Mouse (Mus musculus) embryonic facial prominence, embryonic 12.5 days (tissue): ENCODE measurements around the gene Rrp7a. TPM values are rescaled to one million over a fixed set of nuclear protein-coding genes. Genes with fewer than 3 reads are reported as not detected.

ENCODE experiments used
- ATAC-seq: fragments of 200-750 bp; cut with Nextera tagmentation; 2 replicates; pipeline ENCODE4 v1.8.0; 2017; ENCODE audit not compliant: insufficient number of reproducible peaks, insufficient read depth, low FRiP score, low TSS enrichment
- H3K27ac ChIP-seq: fragments of 300-500 bp; sonication (generic); 2 replicates; pipeline ENCODE4 v1.5.1; 2016; ENCODE audit warnings: mild to moderate bottlenecking
- H3K27me3 ChIP-seq: fragments of 300-500 bp; sonication (generic); 2 replicates; pipeline ENCODE4 v1.6.1; 2016; ENCODE audit warnings: mild to moderate bottlenecking, moderate library complexity
- H3K36me3 ChIP-seq: fragments of 300-500 bp; sonication (generic); 2 replicates; pipeline ENCODE4 v1.6.1; 2016; ENCODE audit warnings: mild to moderate bottlenecking
- H3K4me1 ChIP-seq: fragments of 300-500 bp; sonication (generic); 2 replicates; pipeline ENCODE4 v1.6.1; 2016
- H3K4me2 ChIP-seq: fragments of 300-500 bp; sonication (generic); replicated peaks from 2 replicates; pipeline ENCODE4 v1.6.1; 2016; ENCODE audit warnings: mild to moderate bottlenecking, moderate library complexity
- H3K4me3 ChIP-seq: fragments of 300-500 bp; sonication (generic); 2 replicates; pipeline ENCODE4 v1.5.1; 2016; ENCODE audit warnings: mild to moderate bottlenecking
- H3K9ac ChIP-seq: fragments of 300-500 bp; sonication (generic); 2 replicates; pipeline ENCODE4 v1.6.1; 2016; ENCODE audit warnings: mild to moderate bottlenecking, moderate library complexity
- H3K9me3 ChIP-seq: fragments of 300-500 bp; sonication (generic); 2 replicates; pipeline ENCODE4 v1.6.1; 2016; ENCODE audit warnings: mild to moderate bottlenecking, moderate library complexity
- WGBS: fragments of 180-500 bp; shearing (Covaris S2); methylation state at CpG from one replicate; pipeline ENCODE4 v1.1.7; 2016; 5-methylcytosine and 5-hydroxymethylcytosine counted together
- polyA plus RNA-seq: library from polyadenylated mRNA; unstranded; fragments of >200 nt; fragmentation: Nextera tagmentation; extraction: Ambion mirVana; gene quantifications from 2 replicates; pipeline ENCODE4 v1.2.1, GENCODE M21; 2016

Gene Rrp7a
- polyA plus RNA-seq, 1 experiment from 2014 or later: 59.3 TPM

- H3K9ac ChIP-seq: no peak overlapping the region
- H3K4me2 ChIP-seq: no peak overlapping the region
- H3K4me1 ChIP-seq: peaks cover 22% of the 10 kb centered on the region; the same call in 1 of the 2 replicates
- no peaks in the 10 kb centered on the region for H3K9me3 ChIP-seq
- H3K27me3 ChIP-seq: no peaks in the 10 kb centered on the region
- H3K4me3 ChIP-seq: no peak overlapping the region
- ATAC-seq: no peak
- peaks cover 25% of the 10 kb centered on the region for H3K36me3 ChIP-seq
- 87% methylated on average over 13 of the region's 13 CpGs for WGBS
- H3K27ac ChIP-seq: no peak overlapping the region
Measured at GRCm38 (mm10) chr15:83165526-83166315, 43.1 kb upstream of the Rrp7a start.

- no peak for ATAC-seq
- Histone ChIP-seq H3K27ac (no peak overlapping the region), H3K27me3 (no peaks in the 10 kb centered on the region), H3K4me1 (peaks cover 16% of the 10 kb centered on the region; the same call in 1 of the 2 replicates), H3K9me3 (no peaks in the 10 kb centered on the region), H3K4me3 (no peak overlapping the region), H3K36me3 (peaks cover 32% of the 10 kb centered on the region), H3K9ac (no peak overlapping the region), H3K4me2 (no peak overlapping the region)
- WGBS: 62% methylated on average over 5 of the region's 5 CpGs
Measured at GRCm38 (mm10) chr15:83164971-83165471, 42.4 kb upstream of the Rrp7a start.

GRCm38 (mm10) chr15:83162818-83163485 is 40.4 kb upstream of the Rrp7a start:
- Histone ChIP-seq H3K36me3 (peaks cover 52% of the 10 kb centered on the region), H3K9me3 (no peaks in the 10 kb centered on the region), H3K4me2 (no peak overlapping the region), H3K4me3 (no peak overlapping the region), H3K9ac (no peak overlapping the region), H3K27me3 (no peaks in the 10 kb centered on the region), H3K27ac (no peak overlapping the region), H3K4me1 (peaks cover 11% of the 10 kb centered on the region; the same call in 1 of the 2 replicates)
- ATAC-seq: no peak
- 89% methylated on average over 11 of the region's 11 CpGs for WGBS

- Histone ChIP-seq H3K9me3 (no peaks in the 10 kb centered on the region), H3K27ac (no peak overlapping the region), H3K27me3 (no peaks in the 10 kb centered on the region), H3K9ac (no peak overlapping the region), H3K4me1 (peaks cover 11% of the 10 kb centered on the region; the same call in 1 of the 2 replicates), H3K36me3 (peaks cover 60% of the 10 kb centered on the region), H3K4me3 (no peak overlapping the region), H3K4me2 (no peak overlapping the region)
- no peak for ATAC-seq
- 86% methylated on average over 4 of the region's 4 CpGs for WGBS
Measured at GRCm38 (mm10) chr15:83162001-83162400, 39.4 kb upstream of the Rrp7a start.

DNA sequence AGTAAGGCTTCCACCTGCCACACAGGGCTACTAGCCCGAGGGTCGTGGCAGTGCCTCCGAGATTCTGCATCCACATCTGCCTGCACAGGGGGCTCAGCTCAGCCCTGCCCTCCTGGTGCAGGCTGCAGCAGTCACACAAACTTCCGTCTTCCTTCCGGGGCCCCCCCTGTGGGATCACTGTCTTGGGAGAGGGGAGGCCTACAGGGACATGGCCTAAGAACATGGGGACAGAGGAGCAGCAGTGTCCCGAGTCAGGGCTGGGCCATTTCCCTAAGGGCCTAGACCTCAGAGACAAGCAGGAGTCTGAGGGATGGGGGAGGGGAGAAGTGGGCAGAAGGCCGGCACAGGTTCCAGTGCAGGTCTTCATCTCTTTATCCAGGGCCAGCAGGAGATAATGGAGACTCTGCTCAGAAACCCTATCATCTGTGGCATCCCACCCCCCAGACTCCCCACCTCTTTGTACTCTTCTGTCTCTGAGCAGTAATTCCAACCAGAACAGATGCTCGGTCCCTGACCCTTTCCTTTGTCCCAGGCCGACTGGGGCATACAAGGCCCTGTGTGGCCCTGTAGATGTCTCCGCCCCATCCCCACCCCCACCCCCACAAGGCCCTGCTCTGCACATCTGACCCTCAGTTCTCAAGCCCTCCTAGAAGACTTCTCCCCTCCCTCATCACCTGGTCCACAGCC is 38.6 kb upstream of the Rrp7a start:
- 36% methylated on average over 10 of the region's 10 CpGs for WGBS
- no peak for ATAC-seq
- Histone ChIP-seq H3K27ac (no peak overlapping the region), H3K4me3 (no peak overlapping the region), H3K9me3 (no peaks in the 10 kb centered on the region), H3K4me1 (peaks cover 11% of the 10 kb centered on the region; the same call in 1 of the 2 replicates), H3K4me2 (no peak overlapping the region), H3K36me3 (peaks cover 65% of the 10 kb centered on the region), H3K9ac (0 out of 2 replicates have a peak overlapping the region, but pooled peaks have one; percentile 4), H3K27me3 (no peaks in the 10 kb centered on the region)

GRCm38 (mm10) chr15:83160561-83160960 is 38.0 kb upstream of the Rrp7a start:
- Histone ChIP-seq H3K9ac (no peak overlapping the region), H3K4me2 (no peak overlapping the region), H3K4me1 (peaks cover 11% of the 10 kb centered on the region; the same call in 1 of the 2 replicates), H3K36me3 (peaks cover 65% of the 10 kb centered on the region), H3K27ac (no peak overlapping the region), H3K4me3 (no peak overlapping the region), H3K9me3 (no peaks in the 10 kb centered on the region), H3K27me3 (no peaks in the 10 kb centered on the region)
- no peak for ATAC-seq
- 89% methylated on average over 4 of the region's 4 CpGs for WGBS

DNA sequence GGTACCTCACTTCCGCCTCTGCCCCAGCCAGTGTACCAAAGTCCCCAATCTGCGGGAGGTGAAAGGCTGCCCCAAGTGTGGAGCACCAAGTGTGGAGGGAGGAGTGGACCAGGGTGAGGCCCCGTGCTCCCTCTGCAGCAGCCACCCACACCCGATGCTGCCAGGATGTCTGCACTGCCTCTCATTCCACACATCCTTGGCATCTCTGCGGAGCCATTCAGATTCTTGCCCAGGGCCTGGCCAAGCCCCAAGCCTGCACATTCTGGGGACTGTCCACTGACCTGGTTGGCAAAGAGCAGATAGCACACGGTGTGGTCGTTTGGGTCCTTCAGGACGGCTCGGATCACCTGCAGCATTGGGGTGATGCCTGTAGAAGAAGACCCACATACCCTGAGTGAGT is 37.2 kb upstream of the Rrp7a start:
- Histone ChIP-seq H3K4me2 (no peak overlapping the region), H3K36me3 (peaks cover 62% of the 10 kb centered on the region), H3K4me3 (no peak overlapping the region), H3K9ac (no peak overlapping the region), H3K27ac (no peak overlapping the region), H3K4me1 (peaks cover 8% of the 10 kb centered on the region; the same call in 1 of the 2 replicates), H3K9me3 (no peaks in the 10 kb centered on the region), H3K27me3 (no peaks in the 10 kb centered on the region)
- 93% methylated on average over 9 of the region's 9 CpGs for WGBS
- ATAC-seq: no peak

- Histone ChIP-seq H3K4me3 (no peak overlapping the region), H3K27ac (no peak overlapping the region), H3K9me3 (no peaks in the 10 kb centered on the region), H3K4me2 (no peak overlapping the region), H3K9ac (no peak overlapping the region), H3K36me3 (peaks cover 64% of the 10 kb centered on the region), H3K4me1 (peaks cover 7% of the 10 kb centered on the region; the same call in 1 of the 2 replicates), H3K27me3 (no peaks in the 10 kb centered on the region)
- WGBS: 87% methylated on average over 7 of the region's 7 CpGs
- no peak for ATAC-seq
Measured at GRCm38 (mm10) chr15:83158587-83159160, 36.1 kb upstream of the Rrp7a start.

DNA sequence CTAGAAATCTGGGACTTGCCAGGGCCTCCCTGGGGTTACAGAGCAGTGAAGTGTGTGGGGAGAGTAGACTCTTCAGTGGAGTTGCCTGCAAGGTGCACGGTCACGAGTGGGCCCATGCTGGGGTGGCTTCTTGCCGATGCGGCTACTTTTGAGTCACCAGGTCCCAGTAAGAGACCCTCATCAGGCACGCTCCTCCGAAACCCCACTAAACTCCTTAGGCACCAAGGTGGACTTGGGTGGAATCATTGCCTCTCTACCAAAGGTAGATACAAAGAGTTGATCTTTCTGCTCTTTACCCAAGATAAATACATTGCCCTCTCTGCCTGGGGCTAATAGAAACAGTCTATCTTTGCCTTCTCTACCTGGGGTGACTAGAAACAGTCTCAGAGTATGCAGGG is 35.1 kb upstream of the Rrp7a start:
- H3K27ac ChIP-seq: no peak overlapping the region
- ATAC-seq: no peak

GRCm38 (mm10) chr15:83156929-83157666 is 34.5 kb upstream of the Rrp7a start:
- peaks cover 58% of the 10 kb centered on the region for H3K36me3 ChIP-seq
- H3K27ac ChIP-seq: no peak overlapping the region
- H3K4me3 ChIP-seq: no peak overlapping the region
- ATAC-seq: no peak
- no peaks in the 10 kb centered on the region for H3K9me3 ChIP-seq
- no peak overlapping the region for H3K9ac ChIP-seq
- peaks cover 7% of the 10 kb centered on the region; the same call in 1 of the 2 replicates for H3K4me1 ChIP-seq
- 71% methylated on average over 11 of the region's 11 CpGs for WGBS
- H3K4me2 ChIP-seq: no peak overlapping the region
- no peaks in the 10 kb centered on the region for H3K27me3 ChIP-seq

More for the DNA sequence above, 35.1 kb upstream of the Rrp7a start:
- no peaks in the 10 kb centered on the region for H3K9me3 ChIP-seq
- H3K4me2 ChIP-seq: no peak overlapping the region
- no peaks in the 10 kb centered on the region for H3K27me3 ChIP-seq
- H3K4me1 ChIP-seq: peaks cover 7% of the 10 kb centered on the region; the same call in 1 of the 2 replicates
- no peak overlapping the region for H3K9ac ChIP-seq
- H3K4me3 ChIP-seq: no peak overlapping the region
- H3K36me3 ChIP-seq: peaks cover 60% of the 10 kb centered on the region
- 93% methylated on average over 6 of the region's 6 CpGs for WGBS
